Mouse (Mus musculus): ENCODE data around the gene Smad6. TPM values are rescaled to one million over a fixed set of nuclear protein-coding genes. Genes with fewer than 3 reads are reported as not detected.
A peak's percentile ranks its signal among the peaks of the same experiment; 100 is the strongest.

Smad6 gene
- total RNA-seq, 2 experiments from 2014 or later = 9.8 to 13.6 TPM

DNA sequence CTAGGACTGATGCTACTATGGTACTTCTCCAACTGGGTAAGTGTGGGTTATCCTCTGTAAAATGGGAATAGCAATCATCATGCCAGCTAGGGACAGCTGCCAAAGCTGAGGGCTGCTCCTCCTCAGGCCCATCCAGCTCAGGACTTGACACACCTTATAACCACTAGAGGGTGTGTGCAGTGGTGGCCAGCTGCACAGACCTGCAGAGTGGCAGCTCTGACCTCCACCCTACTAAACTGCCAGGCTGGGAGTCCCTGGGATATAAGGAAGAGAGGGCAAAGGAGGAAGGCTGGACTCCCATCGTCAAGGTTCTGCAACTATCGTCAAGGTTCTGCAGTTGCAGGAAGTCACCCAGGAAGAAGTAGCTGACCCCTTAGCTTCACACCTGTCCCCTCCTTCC is 3.1 kb upstream of the Smad6 start:
- intact Hi-C loops (cut with DNase I) = loop anchor here (1.0 to 5.0 kb wide), 3 partner anchors 37 to 66 kb away; no protein-coding TSS in a partner anchor
- DNase-seq (ENCODE audit: low spot score) = no peak

GRCm38 (mm10) chr9:64022562-64023366 is 905 bp upstream of the Smad6 start:
- intact Hi-C loops (cut with DNase I) = loop anchor here (2.0 kb wide), 1 partner anchor 106 kb away; no protein-coding TSS in a partner anchor
- peak; percentile 93 for DNase-seq (ENCODE audit: low spot score)

DNA sequence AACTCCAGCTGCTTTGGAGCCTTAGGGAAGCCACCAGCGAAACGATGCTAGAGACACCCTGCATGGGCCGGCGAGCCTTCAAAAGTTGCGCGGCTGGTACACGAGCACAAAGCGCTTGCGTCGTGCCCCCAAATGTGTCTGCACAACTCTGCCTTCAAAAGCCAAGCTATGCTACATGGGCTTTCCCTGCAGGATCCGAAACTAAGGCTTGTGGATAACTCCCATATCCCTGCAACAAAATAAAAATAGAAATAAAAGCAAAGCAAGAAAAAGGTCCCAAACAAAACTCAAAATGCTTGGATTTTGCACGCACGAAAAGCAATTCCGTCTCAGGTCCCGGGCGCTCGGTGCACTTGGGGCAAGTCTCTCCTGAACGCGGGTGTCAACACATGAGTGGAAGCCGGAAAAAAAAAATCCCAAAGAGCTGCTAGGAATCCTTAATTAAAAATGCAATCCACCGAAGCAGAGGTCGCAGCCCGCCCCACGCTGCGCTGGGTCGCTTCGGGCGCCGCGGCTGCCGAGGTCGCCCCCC is 474 bp downstream of the Smad6 start:
- DNase-seq (ENCODE audit: low spot score) = no peak
- intact Hi-C loops (cut with DNase I) = no loop called here

DNA sequence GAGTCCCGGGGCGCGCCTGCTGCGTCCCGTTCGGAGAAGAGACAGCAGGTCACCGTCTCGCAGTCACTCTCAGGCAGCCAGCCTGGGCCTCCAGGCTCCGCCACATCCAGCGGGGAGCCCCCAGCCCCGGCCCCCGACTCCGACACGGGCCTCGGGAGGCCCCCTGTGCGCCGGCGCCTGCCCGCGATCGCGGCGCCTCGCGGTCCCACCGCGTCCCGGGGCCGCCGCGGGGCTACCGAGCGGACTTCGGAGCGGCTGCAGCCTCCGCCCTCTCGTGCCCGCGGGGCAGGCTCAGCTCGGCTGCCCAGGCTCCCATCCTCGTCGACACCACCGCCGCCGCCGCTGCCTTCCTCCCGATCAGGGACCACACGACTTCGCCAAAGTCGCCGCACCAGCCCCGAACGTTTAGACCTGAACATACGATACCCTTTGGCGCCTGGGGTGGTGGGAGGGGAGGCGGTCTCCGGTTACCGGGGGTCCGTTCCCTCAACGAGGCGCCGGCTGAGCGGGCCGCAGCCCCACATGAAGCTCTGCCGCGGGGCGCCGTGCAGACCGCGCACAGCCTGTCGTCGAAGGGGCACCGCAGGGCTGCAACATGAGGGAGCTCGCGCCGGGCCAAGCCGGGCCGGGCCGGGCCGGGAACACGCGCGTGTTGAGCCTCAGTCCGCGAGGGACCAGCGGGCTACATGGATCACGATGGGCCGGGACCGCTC is 1.1 kb downstream of the Smad6 start:
- intact Hi-C loops (cut with DNase I) = loop anchor here (1.0 kb wide), 1 partner anchor 60 kb away; no protein-coding TSS in a partner anchor
- DNase-seq (ENCODE audit: low spot score) = no peak

DNA sequence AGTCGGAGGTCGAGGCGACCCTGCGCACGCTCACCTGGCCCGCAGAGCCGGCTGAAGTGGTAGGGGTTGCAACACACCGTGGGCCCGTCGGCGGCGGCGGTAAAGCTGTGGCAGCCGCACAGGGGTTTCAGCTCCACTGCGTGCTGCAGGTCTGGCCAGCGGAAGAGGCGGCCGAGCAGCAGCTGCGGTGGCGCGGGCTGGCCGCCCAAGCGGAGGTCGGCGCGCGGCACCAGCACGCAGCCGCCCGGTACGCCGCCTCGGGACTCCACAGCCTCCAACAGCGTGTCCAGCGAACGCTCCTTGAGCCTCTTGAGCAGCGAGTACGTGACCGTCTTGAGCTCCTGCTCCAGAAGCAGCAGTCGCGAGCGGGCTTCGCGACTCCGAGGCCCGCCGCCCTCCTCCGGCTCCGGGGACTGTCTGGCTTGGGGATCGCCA is 1.7 kb downstream of the Smad6 start:
- no peak for DNase-seq (ENCODE audit: low spot score)
- intact Hi-C loops (cut with DNase I) = loop anchor here (1.0 kb wide), 1 partner anchor 60 kb away; no protein-coding TSS in a partner anchor

DNA sequence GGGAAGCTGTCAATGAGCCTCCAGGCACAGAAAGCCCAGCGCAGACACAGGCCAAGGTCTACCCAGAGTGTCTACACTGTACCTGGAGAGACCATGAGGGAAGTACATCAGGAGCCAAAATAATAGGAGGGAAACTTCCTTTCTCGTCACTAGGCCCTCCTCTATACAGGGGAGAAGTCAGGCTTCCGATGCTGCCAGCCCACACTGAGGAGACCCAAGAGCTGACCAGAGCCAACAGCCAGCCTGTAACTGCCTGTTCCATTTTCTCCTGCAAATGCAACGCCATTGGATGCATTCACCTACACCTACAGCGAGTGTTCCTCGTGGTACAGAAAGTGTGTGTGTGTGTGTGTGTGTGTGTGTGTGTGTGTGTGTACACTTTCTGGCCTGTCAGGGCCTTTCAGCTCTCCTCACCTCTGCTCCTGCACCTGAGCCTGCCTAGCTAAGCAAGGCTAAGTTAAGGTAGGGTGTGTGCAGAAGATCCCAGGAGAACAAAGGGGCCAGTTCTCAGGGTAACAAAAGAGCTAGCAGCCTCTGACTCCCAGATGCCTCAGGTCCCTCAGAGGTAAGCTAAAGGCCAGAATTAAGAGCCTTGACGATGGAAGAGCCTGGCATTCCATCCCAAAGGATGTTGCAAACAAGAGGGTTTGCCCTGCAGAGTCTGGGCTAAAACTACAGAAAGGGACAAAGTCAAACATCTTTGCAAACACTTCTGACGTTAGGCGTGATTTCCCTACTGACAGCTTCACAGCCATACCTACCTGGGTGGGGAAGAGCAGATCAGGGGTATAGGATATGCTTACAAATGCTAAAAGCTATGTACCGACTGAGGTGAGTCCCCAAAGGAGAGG is 2.6 kb downstream of the Smad6 start:
- no peak for DNase-seq (ENCODE audit: low spot score)
- intact Hi-C loops (cut with DNase I) = no loop called here

- intact Hi-C loops (cut with DNase I) = no loop called here
- peak; percentile 44 for DNase-seq (ENCODE audit: low spot score)
Observed at GRCm38 (mm10) chr9:64017861-64018793, 3.7 kb downstream of the Smad6 start.

- peak; percentile 35 for DNase-seq (ENCODE audit: low spot score)
- intact Hi-C loops (cut with DNase I) = no loop called here
Observed at GRCm38 (mm10) chr9:64016648-64017400, 5.0 kb downstream of the Smad6 start.

DNA sequence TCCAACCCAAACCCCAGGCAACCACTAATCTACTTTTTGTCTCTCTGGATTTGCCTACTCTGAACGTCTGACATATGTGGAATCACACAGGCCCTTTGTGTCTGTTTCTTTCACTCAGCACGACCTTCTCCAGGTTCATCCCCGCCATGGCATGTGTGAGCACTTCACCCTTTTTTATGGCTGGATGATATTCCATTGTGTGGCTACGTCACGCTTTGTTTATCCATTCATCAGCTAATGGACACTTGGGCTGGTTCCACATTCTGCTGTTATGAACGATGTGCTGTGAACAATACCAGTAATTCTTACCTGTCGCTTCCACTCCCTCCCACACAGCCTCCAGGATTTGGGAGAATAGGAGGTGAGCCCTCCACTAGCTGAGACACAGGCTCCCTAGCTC is 5.8 kb downstream of the Smad6 start:
- intact Hi-C loops (cut with DNase I) = no loop called here

GRCm38 (mm10) chr9:64014801-64015200 is 7.1 kb downstream of the Smad6 start:
- no peak for DNase-seq (ENCODE audit: low spot score)
- intact Hi-C loops (cut with DNase I) = no loop called here

More for the DNA sequence above, 5.8 kb downstream of the Smad6 start:
- no peak for DNase-seq (ENCODE audit: low spot score)

DNA sequence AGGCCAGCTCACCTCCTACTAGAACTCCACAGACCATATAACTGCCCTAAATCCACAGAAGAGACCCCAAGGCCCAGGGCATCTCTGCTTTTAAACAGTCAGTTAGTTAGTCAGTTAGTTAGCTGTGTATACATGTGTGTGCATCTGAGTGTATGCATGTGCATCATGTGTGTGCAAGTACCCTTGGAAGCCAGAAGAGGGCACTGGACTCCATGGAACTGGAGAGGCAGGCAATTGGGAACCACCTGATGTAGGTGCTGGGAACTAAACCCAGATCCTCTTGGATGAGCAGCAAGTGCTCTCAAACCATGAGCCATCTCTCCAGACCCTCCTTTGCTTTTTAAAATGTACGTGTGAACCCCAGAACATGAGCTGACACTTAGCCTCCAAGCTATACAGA is 10.5 kb downstream of the Smad6 start:
- DNase-seq (ENCODE audit: low spot score) = no peak
- intact Hi-C loops (cut with DNase I) = no loop called here

- intact Hi-C loops (cut with DNase I) = no loop called here
- no peak for DNase-seq (ENCODE audit: low spot score)
Observed at GRCm38 (mm10) chr9:64002981-64003380, 18.9 kb downstream of the Smad6 start.

GRCm38 (mm10) chr9:64001081-64001480 is 20.8 kb downstream of the Smad6 start:
- DNase-seq (ENCODE audit: low spot score) = no peak
- intact Hi-C loops (cut with DNase I) = no loop called here

DNA sequence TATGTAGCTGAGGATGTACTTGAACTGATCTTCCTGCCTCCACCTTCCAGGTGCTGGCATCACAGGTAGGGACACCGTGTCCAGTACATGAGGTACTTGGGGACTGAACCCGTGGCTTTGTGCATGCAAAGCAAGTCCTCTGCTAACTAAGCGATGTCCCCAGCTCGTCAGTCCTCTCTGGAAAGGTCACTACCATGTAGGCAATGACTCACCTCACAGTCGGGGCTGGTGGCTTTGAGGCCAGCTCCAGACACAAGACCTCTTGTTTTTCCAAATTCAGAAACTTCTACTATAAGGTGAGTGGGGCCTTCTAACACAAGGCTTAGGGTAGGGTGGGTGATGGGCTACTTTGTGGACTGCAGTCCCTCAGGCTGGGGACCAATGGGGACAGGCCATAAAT is 21.8 kb downstream of the Smad6 start:
- DNase-seq (ENCODE audit: low spot score) = no peak
- intact Hi-C loops (cut with DNase I) = no loop called here

- intact Hi-C loops (cut with DNase I) = no loop called here
- no peak for DNase-seq (ENCODE audit: low spot score)
Observed at GRCm38 (mm10) chr9:63999194-63999593, 22.7 kb downstream of the Smad6 start.

GRCm38 (mm10) chr9:63998026-63998425 is 23.8 kb downstream of the Smad6 start:
- peak; percentile 32 for DNase-seq (ENCODE audit: low spot score)
- intact Hi-C loops (cut with DNase I) = no loop called here

GRCm38 (mm10) chr9:63997439-63997838 is 24.4 kb downstream of the Smad6 start:
- intact Hi-C loops (cut with DNase I) = no loop called here

GRCm38 (mm10) chr9:63993256-63993655 is 28.6 kb downstream of the Smad6 start:
- DNase-seq (ENCODE audit: low spot score) = no peak
- intact Hi-C loops (cut with DNase I) = no loop called here

More at GRCm38 (mm10) chr9:63997439-63997838, 24.4 kb downstream of the Smad6 start:
- no peak for DNase-seq (ENCODE audit: low spot score)

All from heart, postnatal 25 days (tissue).